Mouse (Mus musculus): Measurements from ENCODE around the gene Bms1. TPM values are rescaled to one million over a fixed set of nuclear protein-coding genes. Genes with fewer than 3 reads are reported as not detected.
A peak's percentile ranks its signal among the peaks of the same experiment; 100 is the strongest.

Bms1 gene
- polyA plus RNA-seq, 1 experiment from 2014 or later, result 49.2 TPM

- WGBS, result 63% methylated on average over 3 of the region's 3 CpGs
- no peak for ATAC-seq (replicated peaks; ENCODE audit: low FRiP score)
Observed at GRCm38 (mm10) chr6:118375457-118375856, 43.8 kb downstream of the Bms1 start.

GRCm38 (mm10) chr6:118375026-118375425 is 44.2 kb downstream of the Bms1 start:
- H3K9ac ChIP-seq (ENCODE audit: low read length), result no peak overlapping the region
- ATAC-seq (replicated peaks; ENCODE audit: low FRiP score) (no peak), DNase-seq (ENCODE audit: low spot score) (no peak)
- WGBS, result 77% methylated on average over 3 of the region's 3 CpGs
- no peaks in the 10 kb centered on the region for H3K27me3 ChIP-seq (ENCODE audit: control insufficient read depth, insufficient read depth, low read length)
- H3K4me2 ChIP-seq (ENCODE audit: low read depth, low read length, severe bottlenecking), result no peak overlapping the region
- H3K9me3 ChIP-seq (ENCODE audit: control insufficient read depth, low read length), result no peaks in the 10 kb centered on the region
- H3K27ac ChIP-seq (ENCODE audit: low read depth, low read length), result no peak overlapping the region
- H3K4me1 ChIP-seq (replicated peaks; ENCODE audit: control insufficient read depth, insufficient read depth, low read length), result no peaks in the 10 kb centered on the region
- H3K4me3 ChIP-seq (ENCODE audit: low read depth, low read length), result no peak overlapping the region
- no peaks in the 10 kb centered on the region for H3K36me3 ChIP-seq (ENCODE audit: control insufficient read depth, insufficient read depth, low read length)

More at GRCm38 (mm10) chr6:118375457-118375856, 43.8 kb downstream of the Bms1 start:
- no peak overlapping the region for H3K9ac ChIP-seq (ENCODE audit: low read length)
- no peaks in the 10 kb centered on the region for H3K27me3 ChIP-seq (ENCODE audit: control insufficient read depth, insufficient read depth, low read length)
- H3K36me3 ChIP-seq (ENCODE audit: control insufficient read depth, insufficient read depth, low read length), result no peaks in the 10 kb centered on the region
- no peaks in the 10 kb centered on the region for H3K4me1 ChIP-seq (replicated peaks; ENCODE audit: control insufficient read depth, insufficient read depth, low read length)
- DNase-seq (ENCODE audit: low spot score), result no peak
- no peak overlapping the region for H3K4me2 ChIP-seq (ENCODE audit: low read depth, low read length, severe bottlenecking)
- no peak overlapping the region for H3K27ac ChIP-seq (ENCODE audit: low read depth, low read length)
- no peaks in the 10 kb centered on the region for H3K9me3 ChIP-seq (ENCODE audit: control insufficient read depth, low read length)
- H3K4me3 ChIP-seq (ENCODE audit: low read depth, low read length), result no peak overlapping the region

- no peak overlapping the region for H3K4me3 ChIP-seq (ENCODE audit: low read depth, low read length)
- no peaks in the 10 kb centered on the region for H3K27me3 ChIP-seq (ENCODE audit: control insufficient read depth, insufficient read depth, low read length)
- no peak overlapping the region for H3K4me2 ChIP-seq (ENCODE audit: low read depth, low read length, severe bottlenecking)
- DNase-seq (ENCODE audit: low spot score) (peak; percentile 72), ATAC-seq (replicated peaks; ENCODE audit: low FRiP score) (no peak)
- H3K27ac ChIP-seq (ENCODE audit: low read depth, low read length), result no peak overlapping the region
- H3K9me3 ChIP-seq (ENCODE audit: control insufficient read depth, low read length), result no peaks in the 10 kb centered on the region
- H3K4me1 ChIP-seq (replicated peaks; ENCODE audit: control insufficient read depth, insufficient read depth, low read length), result no peaks in the 10 kb centered on the region
- 38% methylated on average over 5 of the region's 5 CpGs for WGBS
- H3K9ac ChIP-seq (ENCODE audit: low read length), result no peak overlapping the region
- no peaks in the 10 kb centered on the region for H3K36me3 ChIP-seq (ENCODE audit: control insufficient read depth, insufficient read depth, low read length)
Observed at GRCm38 (mm10) chr6:118373294-118373693, 46.0 kb downstream of the Bms1 start.

GRCm38 (mm10) chr6:118372794-118373193 is 46.5 kb downstream of the Bms1 start:
- Histone ChIP-seq H3K4me1 (replicated peaks; ENCODE audit: control insufficient read depth, insufficient read depth, low read length) (no peaks in the 10 kb centered on the region), H3K27ac (ENCODE audit: low read depth, low read length) (no peak overlapping the region), H3K4me3 (ENCODE audit: low read depth, low read length) (no peak overlapping the region), H3K4me2 (ENCODE audit: low read depth, low read length, severe bottlenecking) (no peak overlapping the region), H3K9ac (ENCODE audit: low read length) (no peak overlapping the region), H3K36me3 (ENCODE audit: control insufficient read depth, insufficient read depth, low read length) (no peaks in the 10 kb centered on the region), H3K27me3 (ENCODE audit: control insufficient read depth, insufficient read depth, low read length) (no peaks in the 10 kb centered on the region), H3K9me3 (ENCODE audit: control insufficient read depth, low read length) (no peaks in the 10 kb centered on the region)
- DNase-seq (ENCODE audit: low spot score) (no peak), ATAC-seq (replicated peaks; ENCODE audit: low FRiP score) (no peak)
- WGBS, result 81% methylated on average over 5 of the region's 5 CpGs

GRCm38 (mm10) chr6:118367502-118367901 is 51.8 kb downstream of the Bms1 start:
- Histone ChIP-seq H3K27ac (ENCODE audit: low read depth, low read length) (no peak overlapping the region), H3K9ac (ENCODE audit: low read length) (no peak overlapping the region), H3K27me3 (ENCODE audit: control insufficient read depth, insufficient read depth, low read length) (no peaks in the 10 kb centered on the region), H3K4me3 (ENCODE audit: low read depth, low read length) (no peak overlapping the region), H3K4me1 (replicated peaks; ENCODE audit: control insufficient read depth, insufficient read depth, low read length) (no peaks in the 10 kb centered on the region), H3K9me3 (ENCODE audit: control insufficient read depth, low read length) (no peaks in the 10 kb centered on the region), H3K4me2 (ENCODE audit: low read depth, low read length, severe bottlenecking) (no peak overlapping the region), H3K36me3 (ENCODE audit: control insufficient read depth, insufficient read depth, low read length) (no peaks in the 10 kb centered on the region)
- ATAC-seq (replicated peaks; ENCODE audit: low FRiP score) (no peak), DNase-seq (ENCODE audit: low spot score) (no peak)
- WGBS, result 87% methylated on average over 7 of the region's 7 CpGs

GRCm38 (mm10) chr6:118366196-118366595 is 53.1 kb downstream of the Bms1 start:
- H3K4me2 ChIP-seq (ENCODE audit: low read depth, low read length, severe bottlenecking), result no peak overlapping the region
- H3K4me3 ChIP-seq (ENCODE audit: low read depth, low read length), result no peak overlapping the region
- H3K36me3 ChIP-seq (ENCODE audit: control insufficient read depth, insufficient read depth, low read length), result no peaks in the 10 kb centered on the region
- ATAC-seq (replicated peaks; ENCODE audit: low FRiP score), result no peak
- H3K9me3 ChIP-seq (ENCODE audit: control insufficient read depth, low read length), result no peaks in the 10 kb centered on the region; the same call in 1 of the 2 replicates
- WGBS, result 75% methylated on average over 3 of the region's 3 CpGs
- H3K27me3 ChIP-seq (ENCODE audit: control insufficient read depth, insufficient read depth, low read length), result no peaks in the 10 kb centered on the region
- no peak overlapping the region for H3K27ac ChIP-seq (ENCODE audit: low read depth, low read length)
- no peak for DNase-seq (ENCODE audit: low spot score)
- no peaks in the 10 kb centered on the region for H3K4me1 ChIP-seq (replicated peaks; ENCODE audit: control insufficient read depth, insufficient read depth, low read length)
- H3K9ac ChIP-seq (ENCODE audit: low read length), result no peak overlapping the region

GRCm38 (mm10) chr6:118365781-118366180 is 53.5 kb downstream of the Bms1 start:
- DNase-seq (ENCODE audit: low spot score) (no peak), ATAC-seq (replicated peaks; ENCODE audit: low FRiP score) (no peak)
- no peaks in the 10 kb centered on the region for H3K36me3 ChIP-seq (ENCODE audit: control insufficient read depth, insufficient read depth, low read length)

GRCm38 (mm10) chr6:118350342-118350741 is 68.9 kb downstream of the Bms1 start:
- Histone ChIP-seq H3K27me3 (ENCODE audit: control insufficient read depth, insufficient read depth, low read length) (no peaks in the 10 kb centered on the region), H3K9me3 (ENCODE audit: control insufficient read depth, low read length) (no peaks in the 10 kb centered on the region), H3K27ac (ENCODE audit: low read depth, low read length) (no peak overlapping the region), H3K36me3 (ENCODE audit: control insufficient read depth, insufficient read depth, low read length) (no peaks in the 10 kb centered on the region), H3K4me1 (replicated peaks; ENCODE audit: control insufficient read depth, insufficient read depth, low read length) (no peaks in the 10 kb centered on the region), H3K4me2 (ENCODE audit: low read depth, low read length, severe bottlenecking) (no peak overlapping the region), H3K4me3 (ENCODE audit: low read depth, low read length) (no peak overlapping the region), H3K9ac (ENCODE audit: low read length) (no peak overlapping the region)
- 80% methylated on average over 12 of the region's 12 CpGs for WGBS
- DNase-seq (ENCODE audit: low spot score) (no peak), ATAC-seq (replicated peaks; ENCODE audit: low FRiP score) (no peak)

More at GRCm38 (mm10) chr6:118365781-118366180, 53.5 kb downstream of the Bms1 start:
- H3K4me1 ChIP-seq (replicated peaks; ENCODE audit: control insufficient read depth, insufficient read depth, low read length), result no peaks in the 10 kb centered on the region
- H3K4me3 ChIP-seq (ENCODE audit: low read depth, low read length), result no peak overlapping the region
- H3K9me3 ChIP-seq (ENCODE audit: control insufficient read depth, low read length), result no peaks in the 10 kb centered on the region; the same call in 1 of the 2 replicates
- H3K4me2 ChIP-seq (ENCODE audit: low read depth, low read length, severe bottlenecking), result no peak overlapping the region
- no peak overlapping the region for H3K9ac ChIP-seq (ENCODE audit: low read length)
- no peak overlapping the region for H3K27ac ChIP-seq (ENCODE audit: low read depth, low read length)
- H3K27me3 ChIP-seq (ENCODE audit: control insufficient read depth, insufficient read depth, low read length), result no peaks in the 10 kb centered on the region

- WGBS, result 82% methylated on average over 3 of the region's 3 CpGs
- Histone ChIP-seq H3K4me1 (replicated peaks; ENCODE audit: control insufficient read depth, insufficient read depth, low read length) (no peaks in the 10 kb centered on the region), H3K9me3 (ENCODE audit: control insufficient read depth, low read length) (no peaks in the 10 kb centered on the region), H3K36me3 (ENCODE audit: control insufficient read depth, insufficient read depth, low read length) (no peaks in the 10 kb centered on the region), H3K4me3 (ENCODE audit: low read depth, low read length) (no peak overlapping the region), H3K4me2 (ENCODE audit: low read depth, low read length, severe bottlenecking) (no peak overlapping the region), H3K27me3 (ENCODE audit: control insufficient read depth, insufficient read depth, low read length) (no peaks in the 10 kb centered on the region), H3K27ac (ENCODE audit: low read depth, low read length) (no peak overlapping the region), H3K9ac (ENCODE audit: low read length) (no peak overlapping the region)
- no peak for DNase-seq (ENCODE audit: low spot score)
- no peak for ATAC-seq (replicated peaks; ENCODE audit: low FRiP score)
Observed at GRCm38 (mm10) chr6:118348186-118348585, 71.1 kb downstream of the Bms1 start.
